Mouse (Mus musculus) liver, postnatal 0 days (tissue): ENCODE measurements at regions not wholly inside any gene's neighbourhood (a gene's known extent, or its start where the extent isn't known, plus 50 kb on each side); places are given as distances from the start of the nearest gene placed in this dataset.

ENCODE experiments used
- CTCF ChIP-seq: sonication (generic); IDR thresholded peaks from 2 replicates; pipeline ENCODE4 v1.5.1; 2016; ENCODE audit warnings: antibody characterized with exemption, low read depth
- EP300 ChIP-seq: IDR thresholded peaks from 2 replicates; pipeline ENCODE4 v1.6.1; 2016; ENCODE audit warnings: antibody characterized with exemption, low read depth, mild to moderate bottlenecking

GRCm38 (mm10) chr6:140258761-140259160 is 165.1 kb upstream of the Plekha5 start:
- TF ChIP-seq CTCF (no peak), EP300 (no peak)
